Mouse (Mus musculus) bone marrow, adult 2 months (tissue): ENCODE measurements around the gene Tmem132b. TPM values are rescaled to one million over a fixed set of nuclear protein-coding genes. Genes with fewer than 3 reads are reported as not detected.

Experiments
- H3K27ac ChIP-seq: fragments of 200-500 bp; 2 replicates; pipeline ENCODE4 v1.5.1; 2012; ENCODE audit warnings: low read depth, mild to moderate bottlenecking, control low read depth, inconsistent platforms, low read length; ENCODE audit not compliant: control insufficient read depth, poor library complexity, insufficient read depth
- H3K4me1 ChIP-seq: fragments of 200-500 bp; 2 replicates; pipeline ENCODE4 v1.6.1; 2011; ENCODE audit warnings: low read length; ENCODE audit not compliant: control insufficient read depth, insufficient read depth
- H3K4me3 ChIP-seq: fragments of 200-500 bp; replicated peaks from 2 replicates; pipeline ENCODE3; 2011; ENCODE audit warnings: mild to moderate bottlenecking, low read depth, low read length, control low read depth; ENCODE audit not compliant: control insufficient read depth
- CTCF ChIP-seq: fragments of 200-500 bp; IDR thresholded peaks from 2 replicates; pipeline ENCODE4 v1.5.1; 2011; ENCODE audit warnings: low read length, control low read depth; ENCODE audit not compliant: control insufficient read depth, insufficient read depth
- POLR2A ChIP-seq: fragments of 200-500 bp; IDR thresholded peaks from 2 replicates; pipeline ENCODE4 v1.6.1; 2011; ENCODE audit warnings: low read depth, mild to moderate bottlenecking, control low read depth, low read length, borderline replicate concordance; ENCODE audit not compliant: control insufficient read depth
- WGBS: fragments of 180-500 bp; shearing (Covaris S2); methylation state at CpG from one replicate; pipeline ENCODE4 v1.1.7; 2018; 5-methylcytosine and 5-hydroxymethylcytosine counted together
- polyA plus RNA-seq: library from polyadenylated mRNA; stranded (reverse); fragments of >200 nt; gene quantifications from 2 replicates; pipeline ENCODE4 v1.2.4, GENCODE M21; 2011; ENCODE audit warnings: low replicate concordance; ENCODE audit not compliant: missing spikeins, insufficient read depth, insufficient read length

The Tmem132b gene
- polyA plus RNA-seq, 1 experiment: not detected

DNA sequence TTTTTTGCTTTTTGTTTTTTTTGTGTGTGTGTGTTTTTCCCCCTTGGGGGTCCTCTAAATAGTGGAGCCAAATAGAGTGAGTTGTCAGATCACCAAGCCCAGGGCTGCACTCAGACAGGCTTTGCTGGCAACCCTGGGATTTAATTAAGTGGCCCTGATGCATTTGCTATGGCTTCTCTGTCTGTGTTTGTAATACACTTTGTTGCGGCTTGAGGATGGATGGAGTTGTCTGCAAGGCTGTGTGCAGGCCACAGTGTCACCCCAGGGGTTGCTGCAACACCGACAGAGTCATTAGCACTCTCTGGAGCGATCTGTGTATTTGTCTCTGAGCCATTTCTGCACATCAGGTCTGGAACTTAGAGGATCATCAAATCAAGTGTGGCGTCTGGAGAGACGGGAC, 219.9 kb downstream of the Tmem132b start:
- Histone ChIP-seq H3K4me3 (no peak overlapping the region), H3K27ac (no peak overlapping the region), H3K4me1 (no peaks in the 10 kb centered on the region)
- TF ChIP-seq POLR2A (no peak), CTCF (no peak)
- 71% methylated on average over 5 of the region's 5 CpGs for WGBS

DNA sequence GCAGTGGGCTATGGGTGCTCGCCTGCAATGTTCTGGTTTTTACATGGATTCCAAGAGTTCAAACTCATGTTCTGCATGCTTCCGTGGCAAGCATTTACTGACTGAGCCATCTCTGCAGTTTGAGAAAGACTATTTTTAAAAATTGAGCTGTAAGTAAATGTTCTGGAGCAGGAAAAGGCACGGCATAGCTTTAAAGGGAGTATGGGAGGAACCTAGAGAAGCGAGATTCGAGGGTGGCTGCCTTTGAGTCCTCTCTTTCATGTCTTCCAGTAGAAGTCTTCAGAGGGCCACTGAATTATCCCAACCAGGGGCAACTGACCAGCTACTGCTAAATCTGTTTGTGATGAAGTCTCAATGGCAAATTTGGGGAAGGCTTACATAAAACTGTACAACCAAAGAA, 221.0 kb downstream of the Tmem132b start:
- no peak for TF ChIP-seq CTCF
- TF ChIP-seq POLR2A: no peak
- Histone ChIP-seq H3K4me3 (no peak overlapping the region), H3K4me1 (no peaks in the 10 kb centered on the region), H3K27ac (no peak overlapping the region)
- WGBS: 74% methylated on average over 5 of the region's 5 CpGs

DNA sequence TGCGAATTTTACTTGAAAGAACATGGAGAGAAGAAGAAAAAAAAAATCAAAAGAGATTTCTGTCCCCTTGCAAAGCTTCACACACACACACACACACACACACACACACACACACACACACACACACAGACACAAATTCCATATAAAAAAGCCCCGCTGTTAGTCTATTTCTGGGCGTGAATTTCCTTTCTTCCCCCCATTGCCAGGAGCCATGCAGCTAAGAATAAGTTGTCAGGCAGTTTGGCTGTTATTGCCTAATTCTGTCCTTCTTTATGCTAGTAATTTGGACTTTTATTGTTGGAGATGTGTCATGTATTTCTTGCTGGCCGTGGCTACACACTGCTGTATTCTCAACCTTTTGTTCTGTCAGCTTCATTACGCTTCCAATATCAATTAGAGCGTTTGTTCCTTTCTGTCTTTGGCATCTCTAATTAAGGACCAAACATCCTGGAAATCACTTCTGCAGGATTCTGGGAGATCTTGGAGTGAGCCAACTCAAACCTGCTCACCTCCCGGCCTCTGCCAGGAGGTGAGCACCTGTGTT, 225.5 kb downstream of the Tmem132b start:
- 81% methylated on average over 7 of the region's 7 CpGs for whole genome bisulfite sequencing
- no peak overlapping the region for H3K27ac ChIP-seq
- no peaks in the 10 kb centered on the region for H3K4me1 ChIP-seq
- no peak overlapping the region for H3K4me3 ChIP-seq
- TF ChIP-seq CTCF (no peak), POLR2A (no peak)

DNA sequence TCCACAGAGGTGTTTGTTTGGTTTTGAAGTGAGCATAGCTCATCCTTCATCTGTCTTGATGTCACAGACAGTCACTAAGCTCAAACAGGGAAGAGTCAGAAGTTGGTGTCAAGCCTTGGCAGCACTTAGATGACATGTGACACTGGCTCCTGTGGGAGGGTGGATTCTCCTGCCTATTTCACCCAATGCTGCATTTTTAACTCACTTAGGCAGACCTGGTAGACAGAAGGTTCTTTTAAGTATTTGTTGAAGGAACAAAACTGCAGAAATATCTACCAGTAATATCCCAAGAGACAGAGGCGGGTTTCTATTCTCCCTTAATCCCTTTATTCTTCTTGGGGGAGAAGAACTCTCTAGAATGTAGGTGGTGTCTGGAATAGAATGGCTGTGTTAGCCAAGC, 226.9 kb downstream of the Tmem132b start:
- H3K27ac ChIP-seq: no peak overlapping the region
- H3K4me1 ChIP-seq: no peaks in the 10 kb centered on the region
- WGBS: 66% methylated on average over 1 of the region's 1 CpGs
- H3K4me3 ChIP-seq: no peak overlapping the region
- TF ChIP-seq CTCF: no peak
- TF ChIP-seq POLR2A: no peak

DNA sequence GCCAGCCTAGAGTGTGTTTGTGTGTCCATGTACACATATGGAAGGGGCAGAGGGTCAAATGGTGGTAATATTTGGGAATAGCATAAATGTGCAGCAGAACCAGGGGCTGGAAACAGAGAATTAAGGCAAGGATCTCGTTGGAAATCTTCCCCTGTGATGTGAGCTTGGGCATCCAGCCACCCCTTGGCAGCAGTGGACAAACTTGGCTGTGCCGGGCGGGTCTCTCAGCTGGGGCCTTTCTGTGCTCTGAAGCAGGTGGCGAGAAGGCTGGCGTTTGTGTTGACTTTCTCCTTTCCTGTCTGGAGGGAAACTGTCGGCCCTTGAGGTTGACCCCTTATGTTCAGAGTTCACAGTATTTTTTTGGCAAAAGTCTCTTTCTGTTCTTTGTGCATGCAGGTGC, 235.4 kb downstream of the Tmem132b start:
- no peaks in the 10 kb centered on the region for H3K4me1 ChIP-seq
- no peak overlapping the region for H3K27ac ChIP-seq
- no peak overlapping the region for H3K4me3 ChIP-seq
- TF ChIP-seq CTCF (no peak), POLR2A (no peak)
- 76% methylated on average over 6 of the region's 6 CpGs for WGBS

DNA sequence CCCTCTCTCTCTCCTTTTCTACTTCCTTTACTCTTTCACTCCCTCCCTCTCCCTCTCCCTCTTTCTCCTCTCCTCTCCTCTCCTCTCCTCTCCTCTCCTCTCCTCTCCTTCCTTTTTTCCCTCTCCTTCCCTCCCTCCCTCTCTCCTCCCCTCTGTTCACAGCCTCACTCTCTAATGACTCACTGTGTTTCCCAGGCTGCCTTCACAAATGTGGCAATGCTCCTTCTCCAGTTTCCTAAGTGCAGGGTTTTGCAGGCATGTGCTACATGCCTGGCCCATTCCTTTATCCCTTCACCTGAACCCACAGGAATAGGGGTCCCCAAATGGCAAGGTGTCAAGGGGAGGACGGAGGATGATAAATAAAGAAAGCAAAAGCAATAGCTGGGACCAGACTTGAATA, 236.4 kb downstream of the Tmem132b start:
- 49% methylated on average over 1 of the region's 1 CpGs for WGBS

DNA sequence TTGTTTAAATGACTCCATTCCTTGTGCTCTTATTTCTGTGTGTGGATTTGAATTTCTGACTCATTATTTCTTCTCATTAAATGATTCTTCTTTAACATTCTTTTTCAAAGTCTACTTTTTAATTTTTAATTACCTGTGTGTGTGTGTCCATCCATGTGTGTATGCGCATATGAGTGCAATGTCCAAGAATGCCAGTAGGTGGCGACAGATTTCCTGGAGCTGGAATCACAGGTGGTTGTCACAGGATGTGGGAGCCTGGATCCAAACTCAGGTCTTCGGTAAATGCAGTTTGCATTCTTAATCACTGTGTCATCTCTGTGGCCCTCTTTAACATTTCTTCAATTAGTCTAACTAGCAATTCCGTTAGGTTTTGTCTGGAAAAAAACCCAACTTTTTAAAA, 240.7 kb downstream of the Tmem132b start:
- H3K27ac ChIP-seq: no peak overlapping the region
- TF ChIP-seq CTCF (no peak), POLR2A (no peak)
- H3K4me1 ChIP-seq: no peaks in the 10 kb centered on the region
- no peak overlapping the region for H3K4me3 ChIP-seq
- 83% methylated on average over 4 of the region's 4 CpGs for WGBS

More for the DNA sequence above, 236.4 kb downstream of the Tmem132b start:
- Histone ChIP-seq H3K27ac (no peak overlapping the region), H3K4me3 (no peak overlapping the region), H3K4me1 (no peaks in the 10 kb centered on the region)
- TF ChIP-seq POLR2A (no peak), CTCF (no peak)

DNA sequence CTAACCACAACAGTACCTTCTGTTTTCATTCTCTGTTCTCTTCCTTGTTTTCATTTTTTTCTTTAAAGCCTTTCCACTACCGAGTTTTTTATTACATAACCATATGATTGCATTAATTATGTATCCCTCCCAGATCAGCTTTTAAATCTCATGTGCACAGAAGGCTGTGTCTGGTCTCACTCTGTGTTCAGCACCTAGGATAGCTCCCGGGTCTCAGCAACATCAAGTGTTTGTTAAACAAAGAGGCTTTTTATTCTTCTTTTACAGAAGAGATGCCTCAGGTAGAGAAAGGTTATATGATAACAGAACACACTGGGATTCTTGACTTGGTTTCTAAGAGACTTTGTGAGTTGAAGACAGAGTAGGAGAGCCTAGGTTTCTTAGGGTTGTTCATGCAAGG, 241.2 kb downstream of the Tmem132b start:
- no peak overlapping the region for H3K4me3 ChIP-seq
- 37% methylated on average over 2 of the region's 2 CpGs for WGBS
- TF ChIP-seq CTCF: no peak
- H3K4me1 ChIP-seq: no peaks in the 10 kb centered on the region
- no peak overlapping the region for H3K27ac ChIP-seq

DNA sequence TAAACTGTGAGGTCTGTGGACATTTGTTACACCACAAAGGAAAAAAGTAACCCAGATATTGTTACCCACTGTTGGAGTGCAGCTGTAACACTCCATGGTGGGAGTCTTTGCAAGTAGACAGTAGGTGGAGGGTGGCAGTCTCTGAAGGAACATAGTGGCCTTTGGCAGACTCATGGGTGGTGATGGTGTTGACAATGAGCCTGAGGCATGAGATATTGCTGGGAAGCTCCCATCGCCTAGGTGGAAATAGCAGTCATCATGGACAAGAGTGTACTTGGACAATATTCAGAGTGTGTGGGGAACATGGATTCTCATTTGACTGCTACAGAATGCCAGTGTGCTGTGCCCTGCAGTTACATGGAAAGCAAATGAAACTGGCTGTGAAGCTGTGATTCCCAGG, 248.8 kb downstream of the Tmem132b start:
- TF ChIP-seq CTCF (no peak), POLR2A (no peak)
- WGBS: 88% methylated on average over 1 of the region's 1 CpGs
- H3K27ac ChIP-seq: no peak overlapping the region

More for the DNA sequence above, 248.8 kb downstream of the Tmem132b start:
- H3K4me3 ChIP-seq: no peak overlapping the region
- no peaks in the 10 kb centered on the region for H3K4me1 ChIP-seq
